Mouse (Mus musculus): Measurements from ENCODE around the gene Atp5mpl. TPM values are rescaled to one million over a fixed set of nuclear protein-coding genes. Genes with fewer than 3 reads are reported as not detected.

Atp5mpl gene
- 1,110 and 1,279 TPM in 2 replicates for polyA plus RNA-seq (2021; fragmentation: Nextera tagmentation)
- long read RNA-seq, experiment 1, transcript Atp5mpl-201 (4 exons, 366 nt) = major isoform, 200 of 204 reads
- long read RNA-seq, experiment 1, partial matches to known transcripts = 2 of 204 reads
- long read RNA-seq, experiment 1, other reads (novel, unspliced or antisense) = 1 of 204 reads
- long read RNA-seq, experiment 2, transcript Atp5mpl-201 (4 exons, 366 nt) = major isoform, 20 of 21 reads
- long read RNA-seq, experiment 2, partial matches to known transcripts = 0 of 21 reads
- long read RNA-seq, experiment 2, other reads (novel, unspliced or antisense) = 1 of 21 reads

GRCm38 (mm10) chr12:111966683-111967173 is at the start of gene Atp5mpl:
Atp5mpl (minus strand) TSS chr12:111966977.

GRCm38 (mm10) chr12:111980887-111981367 is 14.2 kb upstream of the Atp5mpl start, which contains the start of gene Rd3l:
Rd3l (minus strand) TSS chr12:111981317.

GRCm38 (mm10) chr12:111971231-111971686 is 4.5 kb upstream of the Atp5mpl start, which contains the start of gene Tdrd9:
Tdrd9 (plus strand) TSS chr12:111971559.

Other genes with a start within 250 kb of the Atp5mpl start
- gene Klc1, start 208.1 kb downstream of the Atp5mpl start, polyA plus RNA-seq (2021; fragmentation: Nextera tagmentation) = 361 and 381 TPM in 2 replicates
- 6.7 and 9.3 TPM in 2 replicates for gene Xrcc3, start 153.1 kb downstream of the Atp5mpl start, polyA plus RNA-seq (2021; fragmentation: Nextera tagmentation)
- 62.4 and 65.6 TPM in 2 replicates for gene Zfyve21, start 152.8 kb downstream of the Atp5mpl start, polyA plus RNA-seq (2021; fragmentation: Nextera tagmentation)
- 13.1 and 15.3 TPM in 2 replicates for gene Ppp1r13b, start 58.9 kb downstream of the Atp5mpl start, polyA plus RNA-seq (2021; fragmentation: Nextera tagmentation)
- 0.05 and 0.11 TPM in 2 replicates for gene Tdrd9, start 4.6 kb upstream of the Atp5mpl start, polyA plus RNA-seq (2021; fragmentation: Nextera tagmentation)
- 0.54 and 1.1 TPM in 2 replicates for gene Rd3l, start 14.3 kb upstream of the Atp5mpl start, polyA plus RNA-seq (2021; fragmentation: Nextera tagmentation)
- gene Aspg, start 139.7 kb upstream of the Atp5mpl start, polyA plus RNA-seq (2021; fragmentation: Nextera tagmentation) = 1.0 and 1.6 TPM in 2 replicates
- gene Kif26a, start 179.2 kb upstream of the Atp5mpl start, polyA plus RNA-seq (2021; fragmentation: Nextera tagmentation) = 0.25 and 0.43 TPM in 2 replicates

Measured in layer of hippocampus, adult 6 months (tissue).